Mouse (Mus musculus): ENCODE results near the gene Med16. TPM values are rescaled to one million over a fixed set of nuclear protein-coding genes. Genes with fewer than 3 reads are reported as not detected.
"Not testable (repeated sequence)": the region's sequence is repeated elsewhere in the genome, so short reads cannot be mapped to it uniquely, and the experiment has no call there.

Med16 gene
- polyA plus RNA-seq, 1 experiment from 2014 or later = 77.3 TPM

DNA sequence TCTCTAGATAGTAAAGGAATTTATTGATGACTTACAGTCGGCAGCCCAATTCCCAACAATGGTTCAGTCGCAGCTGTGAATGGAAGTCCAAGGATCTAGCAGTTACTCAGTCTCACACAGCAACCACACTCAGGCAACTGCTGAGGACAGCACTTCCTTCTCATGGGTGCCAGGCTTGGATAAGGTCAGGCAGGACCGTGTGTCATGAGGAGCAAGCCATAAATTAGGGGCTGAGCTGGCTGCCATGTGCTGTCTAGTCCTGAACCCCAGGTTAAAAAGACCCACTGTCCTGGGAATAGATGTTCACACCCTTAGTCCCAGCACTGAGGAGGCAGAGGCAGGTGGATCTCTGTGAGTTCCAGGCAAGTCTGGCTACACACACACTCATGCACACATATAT, 23.8 kb downstream of the Med16 start:
- not testable (repeated sequence) for H3K36me3 ChIP-seq; H3K27ac ChIP-seq; DNase-seq (ENCODE audit: low spot score); H3K4me3 ChIP-seq; H3K9me3 ChIP-seq
- peaks cover 24% of the 10 kb centered on the region for H3K4me1 ChIP-seq (replicated peaks)
- H3K27me3 ChIP-seq (ENCODE audit: insufficient read depth, poor library complexity, severe bottlenecking) = peaks cover 64% of the 10 kb centered on the region
- 80% methylated on average over 3 of the region's 3 CpGs for WGBS

GRCm38 (mm10) chr10:79884446-79884845, 24.3 kb downstream of the Med16 start:
- no peak overlapping the region for H3K4me3 ChIP-seq
- WGBS = 69% methylated on average over 4 of the region's 4 CpGs
- no peaks in the 10 kb centered on the region for H3K9me3 ChIP-seq
- H3K4me1 ChIP-seq (replicated peaks) = peaks cover 29% of the 10 kb centered on the region
- no peak overlapping the region for H3K27ac ChIP-seq
- H3K27me3 ChIP-seq (ENCODE audit: insufficient read depth, poor library complexity, severe bottlenecking) = peaks cover 69% of the 10 kb centered on the region
- H3K36me3 ChIP-seq = no peaks in the 10 kb centered on the region
- no peak for DNase-seq (ENCODE audit: low spot score)

- Histone ChIP-seq H3K4me3 (0 out of 2 replicates have a peak overlapping the region, but pooled peaks have one; percentile 13), H3K9me3 (no peaks in the 10 kb centered on the region), H3K27me3 (ENCODE audit: insufficient read depth, poor library complexity, severe bottlenecking) (peaks cover 72% of the 10 kb centered on the region), H3K4me1 (replicated peaks) (peaks cover 30% of the 10 kb centered on the region), H3K27ac (0 out of 2 replicates have a peak overlapping the region, but pooled peaks have one; percentile 41), H3K36me3 (no peaks in the 10 kb centered on the region)
- WGBS = 15% methylated on average over 22 of the region's 22 CpGs
- DNase-seq (ENCODE audit: low spot score) = peak; percentile 82
These were observed 25.2 kb downstream of the Med16 start for GRCm38 (mm10) chr10:79883297-79884084.

DNA sequence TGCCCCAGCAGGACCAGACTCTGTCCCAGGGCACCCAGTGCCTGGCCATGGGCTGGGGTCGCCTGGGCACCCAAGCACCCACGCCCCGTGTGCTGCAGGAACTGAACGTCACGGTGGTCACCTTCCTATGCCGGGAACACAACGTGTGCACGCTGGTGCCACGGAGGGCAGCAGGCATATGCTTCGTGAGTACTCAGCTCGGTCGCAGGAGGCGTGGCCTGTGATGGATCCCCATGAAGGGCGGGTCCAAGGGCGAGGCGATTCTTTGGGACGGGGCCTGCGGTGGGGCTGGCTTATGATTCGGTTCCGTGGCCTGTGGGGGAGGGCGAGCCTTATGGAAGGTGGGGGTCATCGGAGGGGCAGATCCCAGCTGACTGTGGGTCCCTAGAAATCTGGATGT, 26.7 kb downstream of the Med16 start:
- Histone ChIP-seq H3K4me3 (peak overlapping the region; percentile 39), H3K4me1 (replicated peaks) (peaks cover 39% of the 10 kb centered on the region), H3K9me3 (no peaks in the 10 kb centered on the region), H3K27me3 (ENCODE audit: insufficient read depth, poor library complexity, severe bottlenecking) (peaks cover 72% of the 10 kb centered on the region), H3K27ac (peak overlapping the region; percentile 69), H3K36me3 (no peaks in the 10 kb centered on the region)
- 6% methylated on average over 22 of the region's 22 CpGs for WGBS
- DNase-seq (ENCODE audit: low spot score) = no peak

- DNase-seq (ENCODE audit: low spot score) = no peak
- no peaks in the 10 kb centered on the region for H3K36me3 ChIP-seq
- no peak overlapping the region for H3K27ac ChIP-seq
- H3K27me3 ChIP-seq (ENCODE audit: insufficient read depth, poor library complexity, severe bottlenecking) = peaks cover 73% of the 10 kb centered on the region
- H3K4me3 ChIP-seq = 0 out of 2 replicates have a peak overlapping the region, but pooled peaks have one; percentile 5
- H3K4me1 ChIP-seq (replicated peaks) = peaks cover 41% of the 10 kb centered on the region
- 18% methylated on average over 9 of the region's 9 CpGs for WGBS
- no peaks in the 10 kb centered on the region for H3K9me3 ChIP-seq
These were observed 28.0 kb downstream of the Med16 start for GRCm38 (mm10) chr10:79880721-79881120.

GRCm38 (mm10) chr10:79879527-79879926, 29.2 kb downstream of the Med16 start:
- 50% methylated on average over 3 of the region's 3 CpGs for WGBS
- H3K27ac ChIP-seq = no peak overlapping the region
- H3K4me1 ChIP-seq (replicated peaks) = peaks cover 52% of the 10 kb centered on the region
- H3K36me3 ChIP-seq = no peaks in the 10 kb centered on the region
- H3K27me3 ChIP-seq (ENCODE audit: insufficient read depth, poor library complexity, severe bottlenecking) = peaks cover 76% of the 10 kb centered on the region
- H3K4me3 ChIP-seq = no peak overlapping the region
- H3K9me3 ChIP-seq = no peaks in the 10 kb centered on the region
- no peak for DNase-seq (ENCODE audit: low spot score)

GRCm38 (mm10) chr10:79877757-79878156, 31.0 kb downstream of the Med16 start:
- H3K27me3 ChIP-seq (ENCODE audit: insufficient read depth, poor library complexity, severe bottlenecking) = peaks cover 58% of the 10 kb centered on the region
- H3K27ac ChIP-seq = no peak overlapping the region
- DNase-seq (ENCODE audit: low spot score) = no peak
- H3K36me3 ChIP-seq = peaks cover 2% of the 10 kb centered on the region
- no peaks in the 10 kb centered on the region for H3K9me3 ChIP-seq
- H3K4me3 ChIP-seq = no peak overlapping the region
- peaks cover 57% of the 10 kb centered on the region for H3K4me1 ChIP-seq (replicated peaks)
- 45% methylated on average over 12 of the region's 12 CpGs for WGBS

- H3K36me3 ChIP-seq = peaks cover 8% of the 10 kb centered on the region
- peaks cover 57% of the 10 kb centered on the region for H3K4me1 ChIP-seq (replicated peaks)
These were observed 31.5 kb downstream of the Med16 start for GRCm38 (mm10) chr10:79877174-79877573.

DNA sequence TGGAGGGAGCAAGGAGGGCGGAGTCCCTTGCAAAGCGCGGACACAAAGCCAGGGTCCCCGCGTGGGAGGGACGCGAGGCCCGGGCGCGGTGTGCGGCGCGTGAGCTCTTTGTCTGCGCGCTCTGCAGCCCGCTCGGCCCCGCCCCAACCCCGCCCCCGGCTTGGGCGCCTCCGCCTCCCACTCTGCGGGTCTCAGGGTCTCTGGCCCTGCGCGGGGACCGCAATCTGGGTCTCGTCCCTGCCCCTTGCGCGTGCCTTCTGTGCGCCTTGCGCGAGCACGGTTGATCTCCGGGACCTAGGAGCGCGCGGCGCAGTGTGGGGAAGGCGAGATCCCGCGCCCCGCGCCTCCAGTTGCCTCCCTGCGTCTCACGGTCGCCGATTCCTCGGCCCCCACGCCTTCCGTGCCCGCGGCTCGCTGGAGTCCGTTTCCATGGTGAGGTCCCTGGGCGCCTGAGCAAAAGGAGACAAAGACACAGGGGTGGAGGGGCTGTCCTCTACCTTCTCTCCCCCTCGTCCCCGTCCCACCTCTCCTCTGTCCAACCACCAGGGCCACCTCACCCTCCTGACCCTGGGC, 34.3 kb downstream of the Med16 start, which contains the start of the genes Prtn3 and Plppr3:
Gene Prtn3 (plus strand): TSS at position 187 of the 573 bp plus-strand sequence.
Gene Plppr3 (minus strand): TSS at position 345 of the 573 bp plus-strand sequence.
- no peaks in the 10 kb centered on the region for H3K9me3 ChIP-seq
- peak within 1 kb of the TSS; percentile 98 for H3K27ac ChIP-seq
- H3K4me1 ChIP-seq (replicated peaks) = peaks cover 47% of the 10 kb centered on the region
- peak; percentile 82 for DNase-seq (ENCODE audit: low spot score)
- under 1% methylated on average over 57 of the region's 57 CpGs for WGBS
- H3K36me3 ChIP-seq = peaks cover 34% of the 10 kb centered on the region
- peaks cover 24% of the 10 kb centered on the region for H3K27me3 ChIP-seq (ENCODE audit: insufficient read depth, poor library complexity, severe bottlenecking)
- H3K4me3 ChIP-seq = peak within 1 kb of the TSS; percentile 75

More at GRCm38 (mm10) chr10:79877174-79877573, 31.5 kb downstream of the Med16 start:
- H3K9me3 ChIP-seq = no peaks in the 10 kb centered on the region
- H3K27ac ChIP-seq = no peak overlapping the region
- no peak overlapping the region for H3K4me3 ChIP-seq
- no peak for DNase-seq (ENCODE audit: low spot score)
- H3K27me3 ChIP-seq (ENCODE audit: insufficient read depth, poor library complexity, severe bottlenecking) = peaks cover 52% of the 10 kb centered on the region
- 69% methylated on average over 1 of the region's 1 CpGs for WGBS

DNA sequence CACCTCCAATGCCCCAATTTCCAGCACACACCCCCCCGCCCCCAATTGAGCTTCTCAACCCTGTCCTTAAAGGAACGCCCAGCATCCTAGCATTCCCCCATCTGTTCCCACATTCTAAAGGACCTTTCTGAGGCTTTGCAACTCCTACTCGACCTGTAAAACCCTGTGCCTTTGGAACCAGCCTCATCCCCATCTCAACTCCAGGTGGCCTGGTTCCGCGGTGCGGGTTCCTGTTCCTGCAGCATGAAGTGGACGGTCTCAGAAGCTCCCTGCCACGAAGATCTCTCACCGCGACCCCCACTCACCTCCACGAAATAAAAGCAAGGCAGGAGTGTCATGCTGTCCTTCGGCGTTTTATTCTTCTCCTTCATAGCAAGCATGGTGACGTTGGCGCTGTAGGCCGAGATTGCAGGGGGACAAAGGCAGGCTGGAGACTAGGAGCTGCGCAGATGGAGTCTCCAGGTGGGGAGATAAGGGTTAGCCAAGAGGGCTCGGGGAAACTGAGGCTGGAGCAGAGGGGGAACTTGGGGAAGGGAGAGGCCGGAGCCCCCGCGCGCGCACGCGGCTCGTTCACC, 34.9 kb downstream of the Med16 start:
- Histone ChIP-seq H3K27ac (peak overlapping the region; percentile 98), H3K27me3 (ENCODE audit: insufficient read depth, poor library complexity, severe bottlenecking) (peaks cover 20% of the 10 kb centered on the region), H3K36me3 (peaks cover 40% of the 10 kb centered on the region), H3K4me3 (peak overlapping the region; percentile 75), H3K4me1 (replicated peaks) (peaks cover 46% of the 10 kb centered on the region), H3K9me3 (no peaks in the 10 kb centered on the region)
- no peak for DNase-seq (ENCODE audit: low spot score)
- 1% methylated on average over 26 of the region's 26 CpGs for WGBS

- 14% methylated on average over 6 of the region's 6 CpGs for WGBS
These were observed 35.4 kb downstream of the Med16 start for GRCm38 (mm10) chr10:79873313-79873712.

GRCm38 (mm10) chr10:79872862-79873261, 35.9 kb downstream of the Med16 start:
- peak overlapping the region; percentile 98 for H3K27ac ChIP-seq
- peaks cover 17% of the 10 kb centered on the region for H3K27me3 ChIP-seq (ENCODE audit: insufficient read depth, poor library complexity, severe bottlenecking)
- WGBS = 42% methylated on average over 3 of the region's 3 CpGs
- peaks cover 45% of the 10 kb centered on the region for H3K36me3 ChIP-seq
- DNase-seq (ENCODE audit: low spot score) = no peak
- no peaks in the 10 kb centered on the region for H3K9me3 ChIP-seq
- H3K4me3 ChIP-seq = peak overlapping the region; percentile 75
- peaks cover 46% of the 10 kb centered on the region for H3K4me1 ChIP-seq (replicated peaks)

More at GRCm38 (mm10) chr10:79873313-79873712, 35.4 kb downstream of the Med16 start:
- Histone ChIP-seq H3K27me3 (ENCODE audit: insufficient read depth, poor library complexity, severe bottlenecking) (peaks cover 17% of the 10 kb centered on the region), H3K9me3 (no peaks in the 10 kb centered on the region), H3K4me3 (peak overlapping the region; percentile 75), H3K27ac (peak overlapping the region; percentile 98), H3K4me1 (replicated peaks) (peaks cover 46% of the 10 kb centered on the region), H3K36me3 (peaks cover 43% of the 10 kb centered on the region)
- DNase-seq (ENCODE audit: low spot score) = no peak

Measured in hindbrain, embryonic 10.5 days (tissue).